Mouse (Mus musculus): ENCODE measurements at regions not wholly inside any gene's neighbourhood (a gene's known extent, or its start where the extent isn't known, plus 50 kb on each side); places are given as distances from the start of the nearest gene placed in this dataset.

- Histone ChIP-seq H3K27me3 (ENCODE audit: insufficient read depth, low read length) (no peaks in the 10 kb centered on the region), H3K27ac (no peak overlapping the region), H3K4me1 (replicated peaks; ENCODE audit: insufficient read depth, low read length) (no peaks in the 10 kb centered on the region), H3K4me2 (ENCODE audit: low read length) (no peak overlapping the region), H3K4me3 (replicated peaks; ENCODE audit: low read depth, low read length) (no peak overlapping the region), H3K36me3 (ENCODE audit: insufficient read depth, low read length) (no peaks in the 10 kb centered on the region), H3K9me3 (replicated peaks; ENCODE audit: low read length) (no peaks in the 10 kb centered on the region), H3K9ac (ENCODE audit: low read depth, low read length) (no peak overlapping the region)
- WGBS: 56% methylated on average over 5 of the region's 5 CpGs
- TF ChIP-seq CTCF (IDR thresholded peaks at IDR 0.05; ENCODE audit: low read depth): no peak
- ATAC-seq (replicated peaks; ENCODE audit: low FRiP score, low read depth) (no peak), DNase-seq (ENCODE audit: low spot score) (no peak)
Observed at GRCm38 (mm10) chr8:128164976-128165375, 193.4 kb upstream of the Nrp1 start.

DNA sequence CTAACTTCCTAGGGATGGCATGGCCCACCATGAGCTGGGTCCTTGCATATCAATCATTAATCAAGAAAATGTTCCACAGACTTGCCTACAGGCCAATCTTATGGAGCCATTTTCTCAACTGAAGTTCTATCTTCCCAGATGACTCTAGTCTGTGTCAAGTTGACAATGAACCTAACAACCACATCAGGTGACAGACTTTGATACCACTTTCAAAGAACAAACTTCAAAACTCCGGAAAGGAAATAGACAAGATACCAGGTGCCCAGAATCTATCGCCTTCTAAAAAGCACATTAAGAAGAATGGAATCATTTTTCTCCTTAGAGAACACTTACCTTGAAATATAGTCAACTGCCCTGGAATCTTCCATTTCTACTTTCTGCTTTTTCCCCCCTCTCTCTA lies 192.8 kb upstream of the Nrp1 start:
- TF ChIP-seq CTCF (IDR thresholded peaks at IDR 0.05; ENCODE audit: low read depth): no peak

GRCm38 (mm10) chr8:128166097-128166496 lies 192.3 kb upstream of the Nrp1 start:
- Histone ChIP-seq H3K27me3 (ENCODE audit: insufficient read depth, low read length) (no peaks in the 10 kb centered on the region), H3K9ac (ENCODE audit: low read depth, low read length) (no peak overlapping the region), H3K27ac (no peak overlapping the region), H3K4me2 (ENCODE audit: low read length) (no peak overlapping the region), H3K36me3 (ENCODE audit: insufficient read depth, low read length) (no peaks in the 10 kb centered on the region), H3K4me1 (replicated peaks; ENCODE audit: insufficient read depth, low read length) (no peaks in the 10 kb centered on the region), H3K4me3 (replicated peaks; ENCODE audit: low read depth, low read length) (no peak overlapping the region), H3K9me3 (replicated peaks; ENCODE audit: low read length) (no peaks in the 10 kb centered on the region)
- DNase-seq (ENCODE audit: low spot score) (no peak), ATAC-seq (replicated peaks; ENCODE audit: low FRiP score, low read depth) (no peak)
- 79% methylated on average over 4 of the region's 4 CpGs for WGBS
- no peak for TF ChIP-seq CTCF (IDR thresholded peaks at IDR 0.05; ENCODE audit: low read depth)

More for the DNA sequence above, 192.8 kb upstream of the Nrp1 start:
- no peak overlapping the region for H3K4me2 ChIP-seq (ENCODE audit: low read length)
- ATAC-seq (replicated peaks; ENCODE audit: low FRiP score, low read depth) (no peak), DNase-seq (ENCODE audit: low spot score) (no peak)
- H3K27ac ChIP-seq: no peak overlapping the region
- 97% methylated on average over 2 of the region's 2 CpGs for WGBS
- no peaks in the 10 kb centered on the region for H3K36me3 ChIP-seq (ENCODE audit: insufficient read depth, low read length)
- no peaks in the 10 kb centered on the region for H3K27me3 ChIP-seq (ENCODE audit: insufficient read depth, low read length)
- H3K4me3 ChIP-seq (replicated peaks; ENCODE audit: low read depth, low read length): no peak overlapping the region
- no peak overlapping the region for H3K9ac ChIP-seq (ENCODE audit: low read depth, low read length)
- H3K4me1 ChIP-seq (replicated peaks; ENCODE audit: insufficient read depth, low read length): no peaks in the 10 kb centered on the region
- H3K9me3 ChIP-seq (replicated peaks; ENCODE audit: low read length): no peaks in the 10 kb centered on the region

DNA sequence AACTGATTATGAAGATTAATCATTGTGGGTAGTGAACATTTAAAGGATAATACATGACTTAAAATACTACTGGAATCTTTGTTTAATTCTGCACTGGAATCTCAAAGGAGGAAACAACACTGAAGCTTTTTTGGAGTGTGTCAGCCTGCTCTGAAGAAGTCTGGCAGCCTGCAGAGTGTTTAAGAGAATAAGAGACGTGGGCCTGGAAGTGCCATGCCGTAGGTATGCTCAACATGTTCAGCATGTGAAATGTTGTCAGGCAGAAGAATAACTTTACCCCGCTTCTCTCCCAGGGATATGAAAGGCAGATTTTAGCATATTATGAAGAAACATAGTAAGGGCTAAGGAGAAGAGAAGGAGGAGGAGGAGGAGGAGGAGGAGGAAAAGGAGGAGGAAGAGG lies 189.6 kb upstream of the Nrp1 start:
- ATAC-seq (replicated peaks; ENCODE audit: low FRiP score, low read depth) (no peak), DNase-seq (ENCODE audit: low spot score) (no peak)
- Histone ChIP-seq H3K4me2 (ENCODE audit: low read length) (no peak overlapping the region), H3K4me1 (replicated peaks; ENCODE audit: insufficient read depth, low read length) (no peaks in the 10 kb centered on the region), H3K9me3 (replicated peaks; ENCODE audit: low read length) (no peaks in the 10 kb centered on the region), H3K9ac (ENCODE audit: low read depth, low read length) (no peak overlapping the region), H3K4me3 (replicated peaks; ENCODE audit: low read depth, low read length) (no peak overlapping the region), H3K27me3 (ENCODE audit: insufficient read depth, low read length) (no peaks in the 10 kb centered on the region), H3K36me3 (ENCODE audit: insufficient read depth, low read length) (no peaks in the 10 kb centered on the region), H3K27ac (no peak overlapping the region)
- 87% methylated on average over 3 of the region's 3 CpGs for WGBS
- no peak for TF ChIP-seq CTCF (IDR thresholded peaks at IDR 0.05; ENCODE audit: low read depth)

GRCm38 (mm10) chr8:128171116-128171515 lies 187.3 kb upstream of the Nrp1 start:
- H3K4me3 ChIP-seq (replicated peaks; ENCODE audit: low read depth, low read length): no peak overlapping the region
- no peaks in the 10 kb centered on the region for H3K4me1 ChIP-seq (replicated peaks; ENCODE audit: insufficient read depth, low read length)
- WGBS: 22% methylated on average over 1 of the region's 1 CpGs
- TF ChIP-seq CTCF (IDR thresholded peaks at IDR 0.05; ENCODE audit: low read depth): no peak
- no peaks in the 10 kb centered on the region for H3K9me3 ChIP-seq (replicated peaks; ENCODE audit: low read length)
- no peaks in the 10 kb centered on the region for H3K27me3 ChIP-seq (ENCODE audit: insufficient read depth, low read length)
- DNase-seq (ENCODE audit: low spot score) (no peak), ATAC-seq (replicated peaks; ENCODE audit: low FRiP score, low read depth) (no peak)
- no peak overlapping the region for H3K9ac ChIP-seq (ENCODE audit: low read depth, low read length)
- H3K4me2 ChIP-seq (ENCODE audit: low read length): no peak overlapping the region
- no peak overlapping the region for H3K27ac ChIP-seq
- no peaks in the 10 kb centered on the region for H3K36me3 ChIP-seq (ENCODE audit: insufficient read depth, low read length)

GRCm38 (mm10) chr8:128180214-128180613 lies 178.2 kb upstream of the Nrp1 start:
- no peaks in the 10 kb centered on the region for H3K27me3 ChIP-seq (ENCODE audit: insufficient read depth, low read length)
- H3K9ac ChIP-seq (ENCODE audit: low read depth, low read length): no peak overlapping the region
- H3K4me2 ChIP-seq (ENCODE audit: low read length): no peak overlapping the region
- ATAC-seq (replicated peaks; ENCODE audit: low FRiP score, low read depth) (no peak), DNase-seq (ENCODE audit: low spot score) (no peak)
- no peak for TF ChIP-seq CTCF (IDR thresholded peaks at IDR 0.05; ENCODE audit: low read depth)
- no peaks in the 10 kb centered on the region for H3K4me1 ChIP-seq (replicated peaks; ENCODE audit: insufficient read depth, low read length)
- H3K9me3 ChIP-seq (replicated peaks; ENCODE audit: low read length): no peaks in the 10 kb centered on the region
- H3K36me3 ChIP-seq (ENCODE audit: insufficient read depth, low read length): no peaks in the 10 kb centered on the region
- no peak overlapping the region for H3K4me3 ChIP-seq (replicated peaks; ENCODE audit: low read depth, low read length)
- WGBS: 85% methylated on average over 5 of the region's 5 CpGs
- H3K27ac ChIP-seq: no peak overlapping the region

DNA sequence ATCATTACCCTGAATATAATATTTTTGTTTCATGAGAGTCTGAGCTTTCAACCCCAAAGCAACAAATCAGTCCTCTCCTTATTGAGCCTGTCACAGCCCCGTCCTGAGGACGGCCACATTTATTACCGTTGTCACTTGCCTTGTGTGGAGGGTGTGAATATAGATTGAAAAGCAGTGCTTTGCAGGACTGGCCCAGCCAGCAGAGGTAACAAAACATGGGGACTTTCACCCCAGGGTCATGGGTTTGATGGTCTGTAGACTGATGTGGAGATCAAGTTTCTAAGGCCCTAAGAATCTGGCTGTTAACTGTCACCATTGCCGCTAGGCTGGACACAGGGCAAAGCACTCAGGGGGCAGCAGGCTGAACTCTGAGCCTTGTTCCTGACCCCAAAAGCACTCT lies 175.3 kb upstream of the Nrp1 start:
- peak; percentile 40; the same call in 1 of the 2 replicates for ATAC-seq (replicated peaks; ENCODE audit: low FRiP score, low read depth)
- Histone ChIP-seq H3K9me3 (replicated peaks; ENCODE audit: low read length) (no peaks in the 10 kb centered on the region), H3K9ac (ENCODE audit: low read depth, low read length) (no peak overlapping the region), H3K27ac (no peak overlapping the region), H3K36me3 (ENCODE audit: insufficient read depth, low read length) (no peaks in the 10 kb centered on the region), H3K4me2 (ENCODE audit: low read length) (no peak overlapping the region), H3K27me3 (ENCODE audit: insufficient read depth, low read length) (no peaks in the 10 kb centered on the region), H3K4me3 (replicated peaks; ENCODE audit: low read depth, low read length) (no peak overlapping the region), H3K4me1 (replicated peaks; ENCODE audit: insufficient read depth, low read length) (no peaks in the 10 kb centered on the region)
- peak; percentile 76 for DNase-seq (ENCODE audit: low spot score)
- whole genome bisulfite sequencing: 21% methylated on average over 4 of the region's 4 CpGs
- TF ChIP-seq CTCF (IDR thresholded peaks at IDR 0.05; ENCODE audit: low read depth): no peak
